Mouse (Mus musculus) ES-Bruce4 (cell line): ENCODE results near the gene Numb.

Experiments used
- CTCF ChIP-seq: IDR thresholded peaks from one replicate; pipeline ENCODE4 v1.8.1; 2011; ENCODE audit warnings: low read depth, low read length
- POLR2A ChIP-seq: IDR thresholded peaks from one replicate; pipeline ENCODE4 v1.8.1; 2011; ENCODE audit warnings: low read length; ENCODE audit not compliant: insufficient read depth

DNA sequence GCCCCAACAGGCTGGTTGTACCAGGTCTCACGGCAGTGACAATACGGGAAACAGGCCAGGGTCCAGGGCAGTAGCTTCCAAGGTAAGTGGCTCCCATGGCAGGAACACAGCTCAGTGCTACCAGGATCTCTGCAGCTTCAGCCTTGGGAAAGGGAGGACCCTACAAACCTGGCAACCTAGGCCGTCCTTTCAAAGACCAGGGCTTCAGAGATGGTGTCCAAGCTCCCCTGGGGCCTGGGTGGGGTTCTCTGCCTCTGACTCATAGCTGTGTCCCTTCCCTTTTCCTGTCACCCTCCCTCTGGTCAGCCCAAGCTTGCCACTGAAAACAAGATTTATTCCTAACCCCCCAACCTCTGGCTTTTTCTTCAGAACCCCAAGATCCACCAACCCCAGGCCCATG lies 141.6 kb downstream of the Numb start:
- no peak for TF ChIP-seq CTCF
- TF ChIP-seq POLR2A: no peak
